Mouse (Mus musculus): ENCODE results near the gene Kank1. TPM values are rescaled to one million over a fixed set of nuclear protein-coding genes. Genes with fewer than 3 reads are reported as not detected.
A peak's percentile ranks its signal among the peaks of the same experiment; 100 is the strongest.

Kank1 gene
- polyA plus RNA-seq, 1 experiment from 2014 or later: 18.5 TPM

DNA sequence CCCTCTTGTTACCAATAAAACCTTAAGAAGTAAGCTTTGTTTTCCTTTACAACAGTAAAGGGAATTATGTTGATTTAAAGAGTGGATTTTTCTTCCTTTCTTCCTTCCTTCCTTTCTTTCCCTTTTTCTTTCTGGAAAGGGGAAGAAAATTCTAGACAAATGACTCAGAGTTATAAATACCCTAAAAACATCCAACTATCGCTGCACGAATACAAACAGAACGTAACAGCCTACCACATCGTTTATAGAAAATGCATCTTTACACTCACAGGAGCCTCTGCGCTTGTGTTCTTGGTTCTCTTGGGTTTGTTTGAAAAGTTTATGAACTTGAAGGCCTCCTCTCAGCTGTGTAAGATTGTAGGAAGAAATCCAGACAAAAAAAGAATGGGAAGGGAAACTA lies 178.7 kb downstream of the Kank1 start:
- peaks cover 14% of the 10 kb centered on the region for H3K36me3 ChIP-seq (ENCODE audit: insufficient read depth)
- H3K9me3 ChIP-seq (ENCODE audit: low read depth, low read length): no peaks in the 10 kb centered on the region
- no peak for DNase-seq
- H3K4me3 ChIP-seq (ENCODE audit: low read depth, low read length): no peak overlapping the region
- H3K27me3 ChIP-seq (ENCODE audit: insufficient read depth, low read length): no peaks in the 10 kb centered on the region
- peaks cover 16% of the 10 kb centered on the region for H3K4me1 ChIP-seq (ENCODE audit: insufficient read depth)
- TF ChIP-seq CTCF (IDR thresholded peaks at IDR 0.05; ENCODE audit: low read depth): no peak
- peak overlapping the region; percentile 60 for H3K27ac ChIP-seq (ENCODE audit: low read depth)
- ATAC-seq (ENCODE audit: insufficient read depth): no peak
- H3K9ac ChIP-seq: no peak overlapping the region
- WGBS: 26% methylated on average over 5 of the region's 5 CpGs
- H3K4me2 ChIP-seq: no peak overlapping the region

DNA sequence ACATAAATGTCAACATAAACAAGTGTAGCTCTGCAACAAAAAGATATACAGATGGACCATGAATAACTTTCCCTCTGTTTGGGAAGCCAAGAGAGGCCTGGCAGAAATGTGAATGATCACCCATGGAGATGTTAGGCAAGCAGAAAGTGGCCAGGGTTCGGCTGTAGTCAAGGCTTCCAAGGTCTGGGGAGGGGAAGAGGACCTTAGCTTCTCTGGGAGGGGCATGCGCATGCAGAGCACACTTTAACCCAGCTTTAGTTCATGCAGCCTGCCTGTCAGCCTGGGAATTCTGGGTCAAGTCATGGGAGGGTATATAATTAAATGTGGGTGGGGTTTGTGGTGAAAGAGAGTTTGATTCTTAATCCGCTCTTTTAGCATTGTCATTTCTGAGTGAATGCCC lies 180.9 kb downstream of the Kank1 start:
- H3K4me2 ChIP-seq: no peak overlapping the region
- peaks cover 9% of the 10 kb centered on the region for H3K4me1 ChIP-seq (ENCODE audit: insufficient read depth)
- H3K9ac ChIP-seq: no peak overlapping the region
- no peak overlapping the region for H3K4me3 ChIP-seq (ENCODE audit: low read depth, low read length)
- H3K36me3 ChIP-seq (ENCODE audit: insufficient read depth): peaks cover 3% of the 10 kb centered on the region; the same call in 1 of the 2 replicates
- ATAC-seq (ENCODE audit: insufficient read depth) (no peak), DNase-seq (no peak)
- no peaks in the 10 kb centered on the region for H3K9me3 ChIP-seq (ENCODE audit: low read depth, low read length)
- H3K27ac ChIP-seq (ENCODE audit: low read depth): no peak overlapping the region
- WGBS: 78% methylated on average over 3 of the region's 3 CpGs
- TF ChIP-seq CTCF (IDR thresholded peaks at IDR 0.05; ENCODE audit: low read depth): no peak
- no peaks in the 10 kb centered on the region for H3K27me3 ChIP-seq (ENCODE audit: insufficient read depth, low read length)

DNA sequence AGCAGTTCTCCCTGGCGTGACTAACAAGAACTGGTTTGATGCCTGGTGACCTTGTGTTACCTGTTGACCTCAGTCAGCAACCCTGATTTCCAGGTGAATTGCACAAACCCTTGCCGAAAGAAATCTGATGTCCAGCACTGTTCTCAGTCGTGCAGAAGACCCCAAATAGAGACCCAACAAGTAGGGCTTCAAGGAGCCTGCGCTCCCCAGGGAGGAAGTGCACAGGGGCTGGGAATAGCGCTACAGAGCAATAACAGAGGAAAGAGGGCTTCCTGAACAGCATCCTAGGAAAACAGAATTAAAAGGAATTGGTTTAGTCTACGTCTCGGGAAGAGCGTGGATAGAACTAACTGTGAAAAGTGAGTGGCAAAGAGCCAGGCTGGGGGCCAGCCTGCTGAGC lies 183.2 kb downstream of the Kank1 start:
- Histone ChIP-seq H3K27ac (ENCODE audit: low read depth) (no peak overlapping the region), H3K27me3 (ENCODE audit: insufficient read depth, low read length) (no peaks in the 10 kb centered on the region), H3K36me3 (ENCODE audit: insufficient read depth) (peaks cover 15% of the 10 kb centered on the region), H3K9me3 (ENCODE audit: low read depth, low read length) (no peaks in the 10 kb centered on the region), H3K4me2 (no peak overlapping the region), H3K4me3 (ENCODE audit: low read depth, low read length) (no peak overlapping the region), H3K4me1 (ENCODE audit: insufficient read depth) (peaks cover 6% of the 10 kb centered on the region; the same call in 1 of the 2 replicates), H3K9ac (no peak overlapping the region)
- ATAC-seq (ENCODE audit: insufficient read depth) (no peak), DNase-seq (peak; percentile 67)
- 70% methylated on average over 8 of the region's 8 CpGs for WGBS
- TF ChIP-seq CTCF (IDR thresholded peaks at IDR 0.05; ENCODE audit: low read depth): no peak

DNA sequence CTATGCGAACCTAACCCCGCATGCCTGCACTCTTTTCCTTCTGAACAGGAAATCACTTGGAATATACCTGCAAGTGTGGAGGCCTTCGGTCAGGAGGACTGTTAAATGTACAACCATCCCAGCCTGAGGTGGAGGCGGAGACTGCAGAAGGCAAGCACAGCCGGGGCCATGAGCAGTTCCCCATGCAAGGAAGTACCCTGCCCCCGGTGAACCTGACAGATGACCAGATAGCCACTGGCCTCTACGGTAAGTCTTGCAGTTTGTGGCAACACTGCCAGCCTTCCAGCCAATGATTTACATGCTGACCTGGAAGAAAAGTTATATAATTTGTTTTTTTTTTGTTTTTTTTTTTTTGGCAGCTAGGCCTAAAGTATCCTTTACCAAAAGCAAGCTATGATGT lies 185.3 kb downstream of the Kank1 start:
- Histone ChIP-seq H3K36me3 (ENCODE audit: insufficient read depth) (peaks cover 29% of the 10 kb centered on the region), H3K9me3 (ENCODE audit: low read depth, low read length) (no peaks in the 10 kb centered on the region), H3K9ac (no peak overlapping the region), H3K27ac (ENCODE audit: low read depth) (no peak overlapping the region), H3K4me2 (no peak overlapping the region), H3K4me1 (ENCODE audit: insufficient read depth) (no peaks in the 10 kb centered on the region), H3K27me3 (ENCODE audit: insufficient read depth, low read length) (no peaks in the 10 kb centered on the region), H3K4me3 (ENCODE audit: low read depth, low read length) (no peak overlapping the region)
- 67% methylated on average over 7 of the region's 7 CpGs for WGBS
- ATAC-seq (ENCODE audit: insufficient read depth) (no peak), DNase-seq (no peak)
- no peak for TF ChIP-seq CTCF (IDR thresholded peaks at IDR 0.05; ENCODE audit: low read depth)

DNA sequence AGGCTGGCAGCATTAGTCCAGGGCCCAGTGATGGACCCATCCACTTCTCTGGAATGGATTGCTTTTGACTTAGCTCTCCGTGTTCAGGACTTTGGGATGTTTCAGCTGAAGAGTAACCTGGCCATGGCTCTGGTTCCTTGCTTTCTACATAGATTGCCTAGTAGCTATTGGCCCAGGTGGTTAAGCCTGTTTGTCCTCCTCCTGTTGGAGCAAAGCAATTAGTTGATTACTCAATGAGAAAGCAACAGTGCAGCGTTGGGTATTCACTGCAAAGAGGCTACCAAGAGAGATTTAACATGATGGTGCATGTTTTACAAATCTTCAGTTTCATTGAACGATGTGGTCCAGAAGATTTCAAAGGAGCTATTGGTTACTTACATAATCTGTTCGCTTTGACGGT lies 186.6 kb downstream of the Kank1 start:
- Histone ChIP-seq H3K27me3 (ENCODE audit: insufficient read depth, low read length) (no peaks in the 10 kb centered on the region), H3K9me3 (ENCODE audit: low read depth, low read length) (no peaks in the 10 kb centered on the region), H3K4me1 (ENCODE audit: insufficient read depth) (no peaks in the 10 kb centered on the region), H3K4me3 (ENCODE audit: low read depth, low read length) (no peak overlapping the region), H3K9ac (no peak overlapping the region), H3K27ac (ENCODE audit: low read depth) (no peak overlapping the region), H3K4me2 (no peak overlapping the region), H3K36me3 (ENCODE audit: insufficient read depth) (peaks cover 38% of the 10 kb centered on the region)
- TF ChIP-seq CTCF (IDR thresholded peaks at IDR 0.05; ENCODE audit: low read depth): no peak
- WGBS: 89% methylated on average over 5 of the region's 5 CpGs
- DNase-seq: no peak
- ATAC-seq (ENCODE audit: insufficient read depth): no peak

DNA sequence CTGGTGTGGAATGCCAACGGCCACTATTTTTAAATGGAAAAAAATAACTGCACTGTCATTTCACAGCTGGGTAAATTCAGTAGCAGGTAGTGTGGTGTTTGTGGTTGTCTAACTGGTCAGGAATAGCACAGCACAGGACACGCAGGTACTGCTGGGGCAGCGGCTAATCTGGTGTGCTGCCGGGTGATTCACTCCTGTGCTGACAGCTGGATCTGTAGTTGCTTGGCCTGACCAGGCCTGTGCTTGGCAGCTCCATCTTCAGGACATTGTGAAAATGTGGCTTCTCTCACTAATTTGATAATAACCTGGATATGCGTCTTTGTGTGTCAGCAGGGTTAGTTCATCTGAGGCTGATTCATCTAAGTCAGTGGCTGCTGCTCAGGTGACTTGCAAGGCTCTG lies 189.7 kb downstream of the Kank1 start:
- 77% methylated on average over 5 of the region's 5 CpGs for WGBS
- Histone ChIP-seq H3K9ac (no peak overlapping the region), H3K4me2 (no peak overlapping the region), H3K27me3 (ENCODE audit: insufficient read depth, low read length) (no peaks in the 10 kb centered on the region), H3K27ac (ENCODE audit: low read depth) (no peak overlapping the region), H3K4me1 (ENCODE audit: insufficient read depth) (no peaks in the 10 kb centered on the region), H3K9me3 (ENCODE audit: low read depth, low read length) (no peaks in the 10 kb centered on the region), H3K36me3 (ENCODE audit: insufficient read depth) (peaks cover 63% of the 10 kb centered on the region), H3K4me3 (ENCODE audit: low read depth, low read length) (no peak overlapping the region)
- ATAC-seq (ENCODE audit: insufficient read depth) (no peak), DNase-seq (no peak)
- no peak for TF ChIP-seq CTCF (IDR thresholded peaks at IDR 0.05; ENCODE audit: low read depth)

DNA sequence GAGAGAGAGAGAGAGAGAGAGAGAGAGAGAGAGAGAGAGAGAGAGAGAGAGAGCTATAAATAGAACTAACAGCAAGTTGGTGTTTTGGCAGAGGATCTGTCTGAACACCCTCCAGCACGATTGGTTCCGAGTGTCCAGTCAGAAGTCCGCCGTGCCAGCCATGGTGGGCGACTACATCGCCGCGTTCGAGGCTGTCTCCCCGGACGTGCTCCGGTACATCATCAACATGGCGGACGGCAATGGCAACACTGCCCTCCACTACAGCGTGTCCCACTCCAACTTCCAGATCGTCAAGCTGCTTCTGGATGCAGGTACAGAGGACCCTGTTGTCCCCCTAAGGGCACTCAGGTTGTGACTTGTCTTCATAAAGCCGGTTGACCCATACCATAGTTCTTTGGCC lies 191.1 kb downstream of the Kank1 start:
- H3K4me1 ChIP-seq (ENCODE audit: insufficient read depth): no peaks in the 10 kb centered on the region
- no peak for ATAC-seq (ENCODE audit: insufficient read depth)
- DNase-seq: no peak
- H3K27ac ChIP-seq (ENCODE audit: low read depth): no peak overlapping the region
- no peaks in the 10 kb centered on the region for H3K27me3 ChIP-seq (ENCODE audit: insufficient read depth, low read length)
- WGBS: 94% methylated on average over 17 of the region's 17 CpGs
- no peak overlapping the region for H3K9ac ChIP-seq
- H3K4me3 ChIP-seq (ENCODE audit: low read depth, low read length): no peak overlapping the region
- no peak overlapping the region for H3K4me2 ChIP-seq
- no peaks in the 10 kb centered on the region for H3K9me3 ChIP-seq (ENCODE audit: low read depth, low read length)
- no peak for TF ChIP-seq CTCF (IDR thresholded peaks at IDR 0.05; ENCODE audit: low read depth)
- peaks cover 72% of the 10 kb centered on the region for H3K36me3 ChIP-seq (ENCODE audit: insufficient read depth)

Measured in lung, embryonic 14.5 days (tissue).